Mouse (Mus musculus): ENCODE results near the gene 4930469K13Rik. TPM values are rescaled to one million over a fixed set of nuclear protein-coding genes. Genes with fewer than 3 reads are reported as not detected.

The 4930469K13Rik gene
- total and polyA plus RNA-seq, 2 experiments from 2014 or later, result 0.66 TPM; not detected in 1

GRCm38 (mm10) chr11:34040061-34040460, 58.3 kb downstream of the 4930469K13Rik start:
- no peaks in the 10 kb centered on the region for H3K4me1 ChIP-seq (ENCODE audit: insufficient read depth, low read length)
- no peak for TF ChIP-seq CTCF (IDR thresholded peaks at IDR 0.05)
- no peaks in the 10 kb centered on the region for H3K36me3 ChIP-seq (ENCODE audit: insufficient read depth, low read length)

GRCm38 (mm10) chr11:34035909-34036658, 62.3 kb downstream of the 4930469K13Rik start:
- Histone ChIP-seq H3K4me1 (ENCODE audit: insufficient read depth, low read length) (no peaks in the 10 kb centered on the region), H3K4me3 (ENCODE audit: low read depth, low read length) (no peak overlapping the region), H3K4me2 (ENCODE audit: low read depth, low read length, poor library complexity, severe bottlenecking) (no peak overlapping the region), H3K27ac (ENCODE audit: low read depth, low read length) (no peak overlapping the region), H3K9ac (replicated peaks; ENCODE audit: low read length, poor library complexity, severe bottlenecking) (no peak overlapping the region), H3K9me3 (ENCODE audit: low read length) (no peaks in the 10 kb centered on the region), H3K36me3 (ENCODE audit: insufficient read depth, low read length) (no peaks in the 10 kb centered on the region), H3K27me3 (ENCODE audit: insufficient read depth, low read length) (no peaks in the 10 kb centered on the region)
- no peak for TF ChIP-seq CTCF (IDR thresholded peaks at IDR 0.05)
- ATAC-seq (ENCODE audit: low FRiP score) (no peak), DNase-seq (ENCODE audit: low spot score) (no peak)
- 89% methylated on average over 5 of the region's 5 CpGs for WGBS

More at GRCm38 (mm10) chr11:34040061-34040460, 58.3 kb downstream of the 4930469K13Rik start:
- Histone ChIP-seq H3K27ac (ENCODE audit: low read depth, low read length) (no peak overlapping the region), H3K4me3 (ENCODE audit: low read depth, low read length) (no peak overlapping the region), H3K27me3 (ENCODE audit: insufficient read depth, low read length) (no peaks in the 10 kb centered on the region), H3K9ac (replicated peaks; ENCODE audit: low read length, poor library complexity, severe bottlenecking) (no peak overlapping the region), H3K4me2 (ENCODE audit: low read depth, low read length, poor library complexity, severe bottlenecking) (no peak overlapping the region), H3K9me3 (ENCODE audit: low read length) (no peaks in the 10 kb centered on the region)
- DNase-seq (ENCODE audit: low spot score), result no peak
- 69% methylated on average over 5 of the region's 5 CpGs for WGBS
- no peak for ATAC-seq (ENCODE audit: low FRiP score)

GRCm38 (mm10) chr11:34034794-34035193, 63.6 kb downstream of the 4930469K13Rik start:
- H3K4me2 ChIP-seq (ENCODE audit: low read depth, low read length, poor library complexity, severe bottlenecking), result no peak overlapping the region
- no peak overlapping the region for H3K27ac ChIP-seq (ENCODE audit: low read depth, low read length)
- no peak overlapping the region for H3K9ac ChIP-seq (replicated peaks; ENCODE audit: low read length, poor library complexity, severe bottlenecking)
- ATAC-seq (ENCODE audit: low FRiP score) (no peak), DNase-seq (ENCODE audit: low spot score) (no peak)
- H3K4me1 ChIP-seq (ENCODE audit: insufficient read depth, low read length), result no peaks in the 10 kb centered on the region
- no peaks in the 10 kb centered on the region for H3K9me3 ChIP-seq (ENCODE audit: low read length)
- 81% methylated on average over 2 of the region's 2 CpGs for WGBS
- H3K36me3 ChIP-seq (ENCODE audit: insufficient read depth, low read length), result no peaks in the 10 kb centered on the region
- no peak for TF ChIP-seq CTCF (IDR thresholded peaks at IDR 0.05)
- no peak overlapping the region for H3K4me3 ChIP-seq (ENCODE audit: low read depth, low read length)
- H3K27me3 ChIP-seq (ENCODE audit: insufficient read depth, low read length), result no peaks in the 10 kb centered on the region

- TF ChIP-seq CTCF (IDR thresholded peaks at IDR 0.05), result no peak
- no peak overlapping the region for H3K9ac ChIP-seq (replicated peaks; ENCODE audit: low read length, poor library complexity, severe bottlenecking)
- H3K9me3 ChIP-seq (ENCODE audit: low read length), result no peaks in the 10 kb centered on the region
- ATAC-seq (ENCODE audit: low FRiP score), result no peak
- H3K4me2 ChIP-seq (ENCODE audit: low read depth, low read length, poor library complexity, severe bottlenecking), result no peak overlapping the region
- 88% methylated on average over 5 of the region's 5 CpGs for WGBS
- H3K36me3 ChIP-seq (ENCODE audit: insufficient read depth, low read length), result no peaks in the 10 kb centered on the region
- no peaks in the 10 kb centered on the region for H3K4me1 ChIP-seq (ENCODE audit: insufficient read depth, low read length)
- no peak overlapping the region for H3K27ac ChIP-seq (ENCODE audit: low read depth, low read length)
- H3K27me3 ChIP-seq (ENCODE audit: insufficient read depth, low read length), result no peaks in the 10 kb centered on the region
- no peak for DNase-seq (ENCODE audit: low spot score)
- no peak overlapping the region for H3K4me3 ChIP-seq (ENCODE audit: low read depth, low read length)
Measured at GRCm38 (mm10) chr11:34034008-34034505, 64.3 kb downstream of the 4930469K13Rik start.

- Histone ChIP-seq H3K27me3 (ENCODE audit: insufficient read depth, low read length) (no peaks in the 10 kb centered on the region), H3K9ac (replicated peaks; ENCODE audit: low read length, poor library complexity, severe bottlenecking) (no peak overlapping the region), H3K4me2 (ENCODE audit: low read depth, low read length, poor library complexity, severe bottlenecking) (no peak overlapping the region), H3K4me3 (ENCODE audit: low read depth, low read length) (no peak overlapping the region), H3K4me1 (ENCODE audit: insufficient read depth, low read length) (no peaks in the 10 kb centered on the region), H3K9me3 (ENCODE audit: low read length) (no peaks in the 10 kb centered on the region), H3K27ac (ENCODE audit: low read depth, low read length) (no peak overlapping the region), H3K36me3 (ENCODE audit: insufficient read depth, low read length) (no peaks in the 10 kb centered on the region)
- no peak for ATAC-seq (ENCODE audit: low FRiP score)
- DNase-seq (ENCODE audit: low spot score), result no peak
- WGBS, result 74% methylated on average over 8 of the region's 8 CpGs
- no peak for TF ChIP-seq CTCF (IDR thresholded peaks at IDR 0.05)
Measured at GRCm38 (mm10) chr11:34031015-34031805, 67.1 kb downstream of the 4930469K13Rik start.

- H3K4me3 ChIP-seq (ENCODE audit: low read depth, low read length), result no peak overlapping the region
- WGBS, result 29% methylated on average over 5 of the region's 5 CpGs
- H3K9ac ChIP-seq (replicated peaks; ENCODE audit: low read length, poor library complexity, severe bottlenecking), result no peak overlapping the region
- DNase-seq (ENCODE audit: low spot score) (no peak), ATAC-seq (ENCODE audit: low FRiP score) (no peak)
- H3K9me3 ChIP-seq (ENCODE audit: low read length), result no peaks in the 10 kb centered on the region
- no peak overlapping the region for H3K4me2 ChIP-seq (ENCODE audit: low read depth, low read length, poor library complexity, severe bottlenecking)
- TF ChIP-seq CTCF (IDR thresholded peaks at IDR 0.05), result no peak
- no peaks in the 10 kb centered on the region for H3K4me1 ChIP-seq (ENCODE audit: insufficient read depth, low read length)
- no peaks in the 10 kb centered on the region for H3K36me3 ChIP-seq (ENCODE audit: insufficient read depth, low read length)
- H3K27me3 ChIP-seq (ENCODE audit: insufficient read depth, low read length), result no peaks in the 10 kb centered on the region
- no peak overlapping the region for H3K27ac ChIP-seq (ENCODE audit: low read depth, low read length)
Measured at GRCm38 (mm10) chr11:34029658-34030057, 68.7 kb downstream of the 4930469K13Rik start.
